Mouse (Mus musculus): ENCODE data around the gene Gpr6. TPM values are rescaled to one million over a fixed set of nuclear protein-coding genes. Genes with fewer than 3 reads are reported as not detected.

Gene Gpr6
- polyA plus RNA-seq, 1 experiment from 2014 or later, result not detected

GRCm38 (mm10) chr10:41037722-41038121 lies 34.4 kb downstream of the Gpr6 start:
- no peaks in the 10 kb centered on the region for H3K9me3 ChIP-seq (ENCODE audit: low read length)
- no peak overlapping the region for H3K4me2 ChIP-seq (replicated peaks; ENCODE audit: low read depth, low read length)
- WGBS, result 59% methylated on average over 8 of the region's 8 CpGs
- no peak for TF ChIP-seq EP300 (IDR thresholded peaks at IDR 0.05)
- no peak for TF ChIP-seq CTCF (IDR thresholded peaks at IDR 0.05)
- no peak overlapping the region for H3K27ac ChIP-seq (ENCODE audit: low read length)
- DNase-seq (ENCODE audit: low spot score) (peak; percentile 28), ATAC-seq (peak; percentile 62)
- H3K36me3 ChIP-seq (ENCODE audit: insufficient read depth, low read length), result no peaks in the 10 kb centered on the region
- no peaks in the 10 kb centered on the region for H3K27me3 ChIP-seq (replicated peaks; ENCODE audit: insufficient read depth, low read length)
- H3K4me1 ChIP-seq (ENCODE audit: insufficient read depth, low read depth, low read length), result no peaks in the 10 kb centered on the region
- H3K9ac ChIP-seq (replicated peaks; ENCODE audit: low read depth), result no peak overlapping the region
- H3K4me3 ChIP-seq (ENCODE audit: low read depth, low read length), result no peak overlapping the region

GRCm38 (mm10) chr10:41032811-41033210 lies 39.3 kb downstream of the Gpr6 start:
- no peaks in the 10 kb centered on the region for H3K27me3 ChIP-seq (replicated peaks; ENCODE audit: insufficient read depth, low read length)
- H3K4me2 ChIP-seq (replicated peaks; ENCODE audit: low read depth, low read length), result no peak overlapping the region
- no peak overlapping the region for H3K27ac ChIP-seq (ENCODE audit: low read length)
- 73% methylated on average over 7 of the region's 7 CpGs for WGBS
- H3K4me3 ChIP-seq (ENCODE audit: low read depth, low read length), result no peak overlapping the region
- no peak for TF ChIP-seq CTCF (IDR thresholded peaks at IDR 0.05)
- DNase-seq (ENCODE audit: low spot score) (no peak), ATAC-seq (no peak)
- no peaks in the 10 kb centered on the region for H3K9me3 ChIP-seq (ENCODE audit: low read length)
- H3K9ac ChIP-seq (replicated peaks; ENCODE audit: low read depth), result no peak overlapping the region
- no peaks in the 10 kb centered on the region for H3K4me1 ChIP-seq (ENCODE audit: insufficient read depth, low read depth, low read length)
- H3K36me3 ChIP-seq (ENCODE audit: insufficient read depth, low read length), result no peaks in the 10 kb centered on the region

GRCm38 (mm10) chr10:41024860-41025259 lies 47.2 kb downstream of the Gpr6 start:
- Histone ChIP-seq H3K4me2 (replicated peaks; ENCODE audit: low read depth, low read length) (no peak overlapping the region), H3K4me1 (ENCODE audit: insufficient read depth, low read depth, low read length) (no peaks in the 10 kb centered on the region), H3K4me3 (ENCODE audit: low read depth, low read length) (no peak overlapping the region), H3K9ac (replicated peaks; ENCODE audit: low read depth) (no peak overlapping the region), H3K27me3 (replicated peaks; ENCODE audit: insufficient read depth, low read length) (no peaks in the 10 kb centered on the region), H3K36me3 (ENCODE audit: insufficient read depth, low read length) (no peaks in the 10 kb centered on the region), H3K27ac (ENCODE audit: low read length) (no peak overlapping the region), H3K9me3 (ENCODE audit: low read length) (no peaks in the 10 kb centered on the region)
- ATAC-seq (no peak), DNase-seq (ENCODE audit: low spot score) (no peak)
- no peak for TF ChIP-seq CTCF (IDR thresholded peaks at IDR 0.05)
- TF ChIP-seq EP300 (IDR thresholded peaks at IDR 0.05), result no peak
- 19% methylated on average over 1 of the region's 1 CpGs for WGBS

GRCm38 (mm10) chr10:41024406-41024805 lies 47.7 kb downstream of the Gpr6 start:
- DNase-seq (ENCODE audit: low spot score), result no peak
- whole genome bisulfite sequencing, result 9% methylated on average over 1 of the region's 1 CpGs
- Histone ChIP-seq H3K27ac (ENCODE audit: low read length) (no peak overlapping the region), H3K9me3 (ENCODE audit: low read length) (no peaks in the 10 kb centered on the region), H3K9ac (replicated peaks; ENCODE audit: low read depth) (no peak overlapping the region), H3K27me3 (replicated peaks; ENCODE audit: insufficient read depth, low read length) (no peaks in the 10 kb centered on the region), H3K4me1 (ENCODE audit: insufficient read depth, low read depth, low read length) (no peaks in the 10 kb centered on the region), H3K36me3 (ENCODE audit: insufficient read depth, low read length) (no peaks in the 10 kb centered on the region), H3K4me2 (replicated peaks; ENCODE audit: low read depth, low read length) (no peak overlapping the region), H3K4me3 (ENCODE audit: low read depth, low read length) (no peak overlapping the region)
- no peak for ATAC-seq
- TF ChIP-seq CTCF (IDR thresholded peaks at IDR 0.05) (no peak), EP300 (IDR thresholded peaks at IDR 0.05) (no peak)

- 83% methylated on average over 4 of the region's 4 CpGs for WGBS
- no peak for ATAC-seq
- no peak for DNase-seq (ENCODE audit: low spot score)
- no peak overlapping the region for H3K9ac ChIP-seq (replicated peaks; ENCODE audit: low read depth)
- no peaks in the 10 kb centered on the region for H3K27me3 ChIP-seq (replicated peaks; ENCODE audit: insufficient read depth, low read length)
- H3K27ac ChIP-seq (ENCODE audit: low read length), result no peak overlapping the region
- no peak for TF ChIP-seq EP300 (IDR thresholded peaks at IDR 0.05)
- TF ChIP-seq CTCF (IDR thresholded peaks at IDR 0.05), result no peak
- no peak overlapping the region for H3K4me2 ChIP-seq (replicated peaks; ENCODE audit: low read depth, low read length)
- H3K4me3 ChIP-seq (ENCODE audit: low read depth, low read length), result no peak overlapping the region
- H3K36me3 ChIP-seq (ENCODE audit: insufficient read depth, low read length), result no peaks in the 10 kb centered on the region
- no peaks in the 10 kb centered on the region for H3K9me3 ChIP-seq (ENCODE audit: low read length)
- H3K4me1 ChIP-seq (ENCODE audit: insufficient read depth, low read depth, low read length), result no peaks in the 10 kb centered on the region
These were observed 49.9 kb downstream of the Gpr6 start for GRCm38 (mm10) chr10:41022226-41022625.

Other genes starting within 250 kb of the Gpr6 start
- gene Cdc40, start 189.0 kb downstream of the Gpr6 start, polyA plus RNA-seq (2015; fragmentation: Nextera tagmentation; extraction: Ambion mirVana), result 16.4 and 17.4 TPM in 2 replicates
- gene Wasf1, start 188.8 kb downstream of the Gpr6 start, polyA plus RNA-seq (2015; fragmentation: Nextera tagmentation; extraction: Ambion mirVana), result 2.1 and 2.2 TPM in 2 replicates
- gene Fig4, start 231.0 kb upstream of the Gpr6 start, polyA plus RNA-seq (2015; fragmentation: Nextera tagmentation; extraction: Ambion mirVana), result 16.1 and 18.1 TPM in 2 replicates
- 0.87 and 0.99 TPM in 2 replicates for gene Ak9, start 231.7 kb upstream of the Gpr6 start, polyA plus RNA-seq (2015; fragmentation: Nextera tagmentation; extraction: Ambion mirVana)